Comparison of ENCODE assay signal across 16 mouse cellular contexts in the genomic region with DNA sequence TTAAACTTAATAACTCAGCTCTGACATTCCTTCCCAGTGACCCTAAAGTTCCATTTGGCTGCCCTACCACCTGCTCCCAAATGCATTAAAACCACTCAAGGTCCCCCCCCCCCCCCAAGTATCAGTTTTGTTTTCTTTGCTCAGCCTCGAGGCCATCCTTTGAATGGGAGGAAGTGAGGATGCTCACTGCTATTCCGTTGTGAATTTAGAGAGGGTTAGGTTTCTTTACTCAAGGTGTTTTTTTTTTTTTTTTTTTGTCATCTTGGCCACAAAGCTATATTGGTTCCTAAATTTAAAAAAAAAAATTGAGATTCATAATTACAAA.
DNase-seq lines count a peak whose midpoint lies in the region; ATAC-seq lines count a peak whose summit lies in the region.
"Had no signal": no experiment of that assay in that cellular context is flagged by ENCODE, and none has a peak within 500 bp of the region (broad histone marks: within the 10 kb centered on the region; RNA-seq: fewer than 3 reads in every experiment).

No protein-coding gene starts in this region.

- no peaks in the 10 kb centered on the region for H3K9me3 ChIP-seq in embryonic facial prominence, embryonic 12.5 days
- no peaks in the 10 kb centered on the region for H3K9me3 ChIP-seq in embryonic facial prominence, embryonic 10.5 days
- H3K9me3 ChIP-seq in kidney, embryonic 15.5 days (replicated peaks) = no peaks in the 10 kb centered on the region
- no peaks in the 10 kb centered on the region for H3K9me3 ChIP-seq in embryonic facial prominence, embryonic 14.5 days (ENCODE audit: control insufficient read depth, low read length)
- H3K9me3 ChIP-seq in liver, embryonic 13.5 days (replicated peaks) = no peaks in the 10 kb centered on the region
- H3K9me3 ChIP-seq: hindbrain, embryonic 13.5 days; midbrain, embryonic 15.5 days had no signal

- no peak overlapping the region for H3K9ac ChIP-seq in embryonic facial prominence, embryonic 12.5 days
- no peak overlapping the region for H3K9ac ChIP-seq in kidney, embryonic 15.5 days
- no peak overlapping the region for H3K9ac ChIP-seq in embryonic facial prominence, embryonic 14.5 days (ENCODE audit: low read depth, low read length)
- H3K9ac ChIP-seq in liver, embryonic 13.5 days = no peak overlapping the region
- H3K9ac ChIP-seq: forebrain, postnatal 0 days; hindbrain, embryonic 13.5 days; midbrain, embryonic 15.5 days had no signal

- ATAC-seq in embryonic facial prominence, embryonic 12.5 days (ENCODE audit: insufficient number of reproducible peaks, insufficient read depth, low FRiP score, low TSS enrichment) = no peak
- peak; percentile 66 for ATAC-seq in kidney, embryonic 15.5 days (replicated peaks; ENCODE audit: low FRiP score)
- no peak for ATAC-seq in embryonic facial prominence, embryonic 14.5 days (ENCODE audit: low read depth)
- no peak for ATAC-seq in liver, embryonic 13.5 days (ENCODE audit: low read depth)
- ATAC-seq: forebrain, postnatal 0 days; midbrain, embryonic 15.5 days; Patski had no signal

- peaks cover 9% of the 10 kb centered on the region; the same call in 1 of the 2 replicates for H3K4me1 ChIP-seq in embryonic facial prominence, embryonic 12.5 days
- peaks cover 41% of the 10 kb centered on the region for H3K4me1 ChIP-seq in embryonic facial prominence, embryonic 10.5 days
- peaks cover 22% of the 10 kb centered on the region for H3K4me1 ChIP-seq in kidney, embryonic 15.5 days
- H3K4me1 ChIP-seq in embryonic facial prominence, embryonic 14.5 days (ENCODE audit: control insufficient read depth, insufficient read depth, low read length) = peaks cover 5% of the 10 kb centered on the region; the same call in 1 of the 2 replicates
- H3K4me1 ChIP-seq in liver, embryonic 13.5 days (replicated peaks) = no peaks in the 10 kb centered on the region
- H3K4me1 ChIP-seq: hindbrain, embryonic 13.5 days; midbrain, embryonic 15.5 days had no signal

- H3K27me3 ChIP-seq in embryonic facial prominence, embryonic 12.5 days = no peaks in the 10 kb centered on the region
- H3K27me3 ChIP-seq in embryonic facial prominence, embryonic 10.5 days (replicated peaks; ENCODE audit: low read depth, poor library complexity, severe bottlenecking) = no peaks in the 10 kb centered on the region; the same call in 1 of the 2 replicates
- H3K27me3 ChIP-seq in kidney, embryonic 15.5 days = no peaks in the 10 kb centered on the region
- H3K27me3 ChIP-seq in embryonic facial prominence, embryonic 14.5 days (replicated peaks; ENCODE audit: control insufficient read depth, insufficient read depth, low read length) = no peaks in the 10 kb centered on the region; the same call in 1 of the 2 replicates
- H3K27me3 ChIP-seq in liver, embryonic 13.5 days = no peaks in the 10 kb centered on the region
- H3K27me3 ChIP-seq: hindbrain, embryonic 13.5 days; midbrain, embryonic 15.5 days had no signal

- H3K4me3 ChIP-seq in embryonic facial prominence, embryonic 12.5 days = no peak overlapping the region
- no peak overlapping the region for H3K4me3 ChIP-seq in embryonic facial prominence, embryonic 10.5 days
- H3K4me3 ChIP-seq in kidney, embryonic 15.5 days (replicated peaks) = no peak overlapping the region
- H3K4me3 ChIP-seq in embryonic facial prominence, embryonic 14.5 days (ENCODE audit: low read depth, low read length) = no peak overlapping the region
- H3K4me3 ChIP-seq in liver, embryonic 13.5 days (replicated peaks) = no peak overlapping the region
- H3K4me3 ChIP-seq: hindbrain, embryonic 13.5 days; midbrain, embryonic 15.5 days had no signal

- no peaks in the 10 kb centered on the region for H3K36me3 ChIP-seq in embryonic facial prominence, embryonic 12.5 days
- H3K36me3 ChIP-seq in embryonic facial prominence, embryonic 10.5 days (replicated peaks) = no peaks in the 10 kb centered on the region
- no peaks in the 10 kb centered on the region for H3K36me3 ChIP-seq in kidney, embryonic 15.5 days
- H3K36me3 ChIP-seq in embryonic facial prominence, embryonic 14.5 days (ENCODE audit: control insufficient read depth, insufficient read depth, low read length) = no peaks in the 10 kb centered on the region
- no peaks in the 10 kb centered on the region for H3K36me3 ChIP-seq in liver, embryonic 13.5 days
- H3K36me3 ChIP-seq: hindbrain, embryonic 13.5 days; midbrain, embryonic 15.5 days had no signal

- WGBS in embryonic facial prominence, embryonic 12.5 days = 4% methylated on average over 2 of the region's 2 CpGs
- WGBS in embryonic facial prominence, embryonic 10.5 days = 16% methylated on average over 2 of the region's 2 CpGs
- WGBS in kidney, embryonic 15.5 days = 2% methylated on average over 2 of the region's 2 CpGs
- WGBS in embryonic facial prominence, embryonic 14.5 days = 1% methylated on average over 2 of the region's 2 CpGs
- WGBS in liver, embryonic 13.5 days (ENCODE audit: insufficient replicate concordance) = 7% methylated on average over 2 of the region's 2 CpGs

- DNase-seq in embryonic facial prominence, embryonic 10.5 days (ENCODE audit: low spot score) = no peak
- DNase-seq in kidney, postnatal 25 days = no peak
- no peak for DNase-seq in embryonic facial prominence, embryonic 14.5 days (ENCODE audit: low spot score)
- DNase-seq in liver, embryonic 13.5 days = no peak
- DNase-seq in cerebellum, postnatal 4 days (ENCODE audit: low spot score in 2 of 2) = no peak
- DNase-seq in left cerebral cortex, postnatal 36 days (ENCODE audit: low spot score in 2 of 2) = no peak
- DNase-seq: cerebellum, postnatal 36 days; forebrain, postnatal 0 days; gastrocnemius, postnatal 36 days; left cerebral cortex, postnatal 4 days; thymus, postnatal 14 days had no signal

- H3K27ac ChIP-seq in embryonic facial prominence, embryonic 12.5 days = no peak overlapping the region
- H3K27ac ChIP-seq in embryonic facial prominence, embryonic 10.5 days (replicated peaks) = no peak overlapping the region
- H3K27ac ChIP-seq in kidney, embryonic 15.5 days = peak overlapping the region; percentile 24; the same call in 1 of the 2 replicates
- H3K27ac ChIP-seq in embryonic facial prominence, embryonic 14.5 days (replicated peaks; ENCODE audit: low read depth, low read length) = no peak overlapping the region
- no peak overlapping the region for H3K27ac ChIP-seq in liver, embryonic 13.5 days
- H3K27ac ChIP-seq: hindbrain, embryonic 13.5 days; midbrain, embryonic 15.5 days had no signal

- peak overlapping the region; percentile 32; the same call in 1 of the 2 replicates for H3K4me2 ChIP-seq in embryonic facial prominence, embryonic 12.5 days (replicated peaks)
- peak overlapping the region; percentile 52 for H3K4me2 ChIP-seq in kidney, embryonic 15.5 days
- peak overlapping the region; percentile 45 for H3K4me2 ChIP-seq in embryonic facial prominence, embryonic 14.5 days (ENCODE audit: low read depth, low read length)
- H3K4me2 ChIP-seq in liver, embryonic 13.5 days = peak overlapping the region; percentile 18; the same call in 1 of the 2 replicates
- H3K4me2 ChIP-seq: hindbrain, embryonic 13.5 days; midbrain, embryonic 15.5 days had no signal

- intact Hi-C loops in left cerebral cortex, postnatal 36 days (cut with DNase I) = no loop called here
